Mouse (Mus musculus) hindbrain, postnatal 0 days (tissue): ENCODE measurements around the gene Brca2. TPM values are rescaled to one million over a fixed set of nuclear protein-coding genes. Genes with fewer than 3 reads are reported as not detected.

Experiments
- ATAC-seq: fragments of 200-750 bp; cut with Nextera tagmentation; 2 replicates; pipeline ENCODE4 v1.8.0; 2017; ENCODE audit warnings: mild to moderate bottlenecking, moderate TSS enrichment, moderate library complexity
- DNase-seq: peaks from one replicate; pipeline ENCODE4 v3.0.0-alpha.2; 2015; ENCODE audit warnings: low spot score
- H3K27ac ChIP-seq: fragments of 300-500 bp; sonication (generic); 2 replicates; pipeline ENCODE4 v1.5.1; 2014; ENCODE audit warnings: mild to moderate bottlenecking
- H3K27me3 ChIP-seq: fragments of 300-500 bp; sonication (generic); 2 replicates; pipeline ENCODE4 v1.6.1; 2014; ENCODE audit warnings: low read length, mixed read lengths; ENCODE audit not compliant: insufficient read depth
- H3K36me3 ChIP-seq: fragments of 300-500 bp; sonication (generic); 2 replicates; pipeline ENCODE4 v1.6.1; 2014; ENCODE audit warnings: low read length, mixed read lengths; ENCODE audit not compliant: insufficient read depth
- H3K4me1 ChIP-seq: fragments of 300-500 bp; sonication (generic); 2 replicates; pipeline ENCODE4 v1.6.1; 2014; ENCODE audit warnings: antibody characterized with exemption, low read length, mixed read lengths; ENCODE audit not compliant: insufficient read depth
- H3K4me2 ChIP-seq: fragments of 300-500 bp; sonication (generic); 2 replicates; pipeline ENCODE4 v1.6.1; 2014; ENCODE audit warnings: low read depth, mild to moderate bottlenecking, low read length, moderate library complexity, mixed read lengths
- H3K4me3 ChIP-seq: fragments of 300-500 bp; sonication (generic); 2 replicates; pipeline ENCODE4 v1.5.1; 2014; ENCODE audit warnings: low read length
- H3K9ac ChIP-seq: fragments of 300-500 bp; sonication (generic); replicated peaks from 2 replicates; pipeline ENCODE4 v1.6.1; 2014; ENCODE audit warnings: mild to moderate bottlenecking, low read length, moderate library complexity, mixed read lengths
- H3K9me3 ChIP-seq: fragments of 300-500 bp; sonication (generic); 2 replicates; pipeline ENCODE4 v1.6.1; 2016; ENCODE audit warnings: low read length, mixed read lengths
- CTCF ChIP-seq: IDR thresholded peaks from 2 replicates; pipeline ENCODE4 v1.5.1; 2016; ENCODE audit warnings: antibody characterized with exemption, control low read depth, low read depth
- WGBS: fragments of 180-500 bp; shearing (Covaris S2); extraction: QIAGEN DNeasy Blood & Tissue Kit; methylation state at CpG from one replicate; pipeline ENCODE4 v1.1.7; 2014; 5-methylcytosine and 5-hydroxymethylcytosine counted together
- polyA plus RNA-seq: library from polyadenylated mRNA; unstranded; fragments of >200 nt; fragmentation: Nextera tagmentation; extraction: Ambion mirVana; gene quantifications from 2 replicates; pipeline ENCODE4 v1.2.1, GENCODE M21; 2015
- total RNA-seq: library from RNA; depleted of rRNA; stranded (reverse); fragments of >200 nt; gene quantifications from 2 replicates; pipeline ENCODE4 v1.2.3, GENCODE M21; 2014

The Brca2 gene
- total and polyA plus RNA-seq, 2 experiments from 2014 or later, result 4.8 to 14.5 TPM

GRCm38 (mm10) chr5:150495792-150496191, 26.6 kb upstream of the Brca2 start:
- no peaks in the 10 kb centered on the region for H3K27me3 ChIP-seq
- no peak overlapping the region for H3K9ac ChIP-seq
- H3K4me3 ChIP-seq, result no peak overlapping the region
- no peaks in the 10 kb centered on the region for H3K9me3 ChIP-seq
- H3K27ac ChIP-seq, result no peak overlapping the region
- WGBS, result 44% methylated on average over 6 of the region's 6 CpGs
- ATAC-seq (no peak), DNase-seq (peak; percentile 28)
- no peak overlapping the region for H3K4me2 ChIP-seq
- peak; percentile 65 for TF ChIP-seq CTCF
- H3K4me1 ChIP-seq, result no peaks in the 10 kb centered on the region
- peaks cover 29% of the 10 kb centered on the region for H3K36me3 ChIP-seq

GRCm38 (mm10) chr5:150510451-150511225, 11.8 kb upstream of the Brca2 start:
- Histone ChIP-seq H3K27me3 (no peaks in the 10 kb centered on the region), H3K4me1 (no peaks in the 10 kb centered on the region), H3K4me3 (no peak overlapping the region), H3K9me3 (no peaks in the 10 kb centered on the region), H3K27ac (no peak overlapping the region), H3K4me2 (no peak overlapping the region), H3K36me3 (no peaks in the 10 kb centered on the region), H3K9ac (no peak overlapping the region)
- 87% methylated on average over 6 of the region's 6 CpGs for WGBS
- ATAC-seq (no peak), DNase-seq (no peak)
- no peak for TF ChIP-seq CTCF

GRCm38 (mm10) chr5:150513264-150513663, 9.2 kb upstream of the Brca2 start:
- H3K9ac ChIP-seq, result no peak overlapping the region
- WGBS, result 73% methylated on average over 4 of the region's 4 CpGs
- H3K4me3 ChIP-seq, result no peak overlapping the region
- no peak overlapping the region for H3K27ac ChIP-seq
- no peak for ATAC-seq
- no peaks in the 10 kb centered on the region for H3K36me3 ChIP-seq
- H3K4me1 ChIP-seq, result no peaks in the 10 kb centered on the region
- no peak for TF ChIP-seq CTCF
- no peak for DNase-seq
- no peaks in the 10 kb centered on the region for H3K9me3 ChIP-seq
- no peaks in the 10 kb centered on the region for H3K27me3 ChIP-seq
- no peak overlapping the region for H3K4me2 ChIP-seq

GRCm38 (mm10) chr5:150514027-150514426, 8.4 kb upstream of the Brca2 start:
- Histone ChIP-seq H3K9ac (no peak overlapping the region), H3K4me1 (no peaks in the 10 kb centered on the region), H3K27ac (no peak overlapping the region), H3K36me3 (no peaks in the 10 kb centered on the region), H3K27me3 (no peaks in the 10 kb centered on the region), H3K4me3 (no peak overlapping the region), H3K4me2 (no peak overlapping the region), H3K9me3 (no peaks in the 10 kb centered on the region)
- TF ChIP-seq CTCF, result no peak
- ATAC-seq (no peak), DNase-seq (no peak)
- 96% methylated on average over 1 of the region's 1 CpGs for WGBS

GRCm38 (mm10) chr5:150518064-150518463, 4.4 kb upstream of the Brca2 start, which contains the start of gene Zar1l:
Gene Zar1l, minus strand, starts transcription at chr5:150518164.
- DNase-seq (no peak), ATAC-seq (no peak)
- Histone ChIP-seq H3K36me3 (no peaks in the 10 kb centered on the region), H3K27me3 (no peaks in the 10 kb centered on the region), H3K9ac (no peak within 1 kb of the TSS), H3K4me3 (no peak within 1 kb of the TSS), H3K27ac (no peak within 1 kb of the TSS), H3K4me1 (peaks cover 6% of the 10 kb centered on the region; the same call in 1 of the 2 replicates), H3K9me3 (no peaks in the 10 kb centered on the region), H3K4me2 (no peak within 1 kb of the TSS)
- WGBS, result 56% methylated on average over 4 of the region's 4 CpGs
- TF ChIP-seq CTCF, result no peak

GRCm38 (mm10) chr5:150519551-150519950, 2.9 kb upstream of the Brca2 start:
- H3K4me3 ChIP-seq, result no peak overlapping the region
- H3K36me3 ChIP-seq, result no peaks in the 10 kb centered on the region
- H3K4me2 ChIP-seq, result no peak overlapping the region
- peak; percentile 8 for DNase-seq
- no peak for ATAC-seq
- H3K27ac ChIP-seq, result no peak overlapping the region
- peaks cover 9% of the 10 kb centered on the region; the same call in 1 of the 2 replicates for H3K4me1 ChIP-seq
- TF ChIP-seq CTCF, result peak; percentile 37
- 97% methylated on average over 1 of the region's 1 CpGs for WGBS
- H3K9ac ChIP-seq, result no peak overlapping the region
- H3K9me3 ChIP-seq, result no peaks in the 10 kb centered on the region
- no peaks in the 10 kb centered on the region for H3K27me3 ChIP-seq

GRCm38 (mm10) chr5:150522867-150523234, 421 bp downstream of the Brca2 start:
- peak overlapping the region; percentile 74 for H3K4me3 ChIP-seq
- no peaks in the 10 kb centered on the region for H3K27me3 ChIP-seq
- H3K4me2 ChIP-seq, result peak overlapping the region; percentile 69
- no peaks in the 10 kb centered on the region for H3K36me3 ChIP-seq
- ATAC-seq, result no peak
- H3K4me1 ChIP-seq, result peaks cover 9% of the 10 kb centered on the region; the same call in 1 of the 2 replicates
- H3K9me3 ChIP-seq, result no peaks in the 10 kb centered on the region
- no peak for DNase-seq
- no peak for TF ChIP-seq CTCF
- WGBS, result 7% methylated on average over 11 of the region's 11 CpGs
- H3K27ac ChIP-seq, result peak overlapping the region; percentile 76
- H3K9ac ChIP-seq, result peak overlapping the region; percentile 78
